Mouse (Mus musculus) heart, postnatal 0 days (tissue): Measurements from ENCODE around the gene Tmem254c. TPM values are rescaled to one million over a fixed set of nuclear protein-coding genes. Genes with fewer than 3 reads are reported as not detected.
"Not testable (repeated sequence)": the region's sequence is repeated elsewhere in the genome, so short reads cannot be mapped to it uniquely, and the experiment has no call there.

Source experiments
- ATAC-seq: fragments of 200-750 bp; cut with Nextera tagmentation; 2 replicates; pipeline ENCODE4 v1.8.0; 2017; ENCODE audit warnings: low read depth, moderate number of reproducible peaks, moderate library complexity; ENCODE audit not compliant: insufficient read depth
- DNase-seq: peaks from one replicate; pipeline ENCODE4 v3.0.0-alpha.2; 2016; ENCODE audit warnings: low spot score
- H3K27ac ChIP-seq: fragments of 300-500 bp; sonication (generic); 2 replicates; pipeline ENCODE4 v1.5.1; 2014; ENCODE audit warnings: low read depth, mild to moderate bottlenecking
- H3K27me3 ChIP-seq: fragments of 300-500 bp; sonication (generic); 2 replicates; pipeline ENCODE4 v1.6.1; 2014; ENCODE audit warnings: low read length, mixed read lengths; ENCODE audit not compliant: control insufficient read depth, insufficient read depth
- H3K36me3 ChIP-seq: fragments of 300-500 bp; sonication (generic); replicated peaks from 2 replicates; pipeline ENCODE4 v1.6.1; 2014; ENCODE audit warnings: low read length, mixed read lengths; ENCODE audit not compliant: control insufficient read depth, insufficient read depth
- H3K4me1 ChIP-seq: fragments of 300-500 bp; sonication (generic); 2 replicates; pipeline ENCODE4 v1.6.1; 2014; ENCODE audit warnings: antibody characterized with exemption; ENCODE audit not compliant: control insufficient read depth, insufficient read depth
- H3K4me2 ChIP-seq: fragments of 300-500 bp; sonication (generic); 2 replicates; pipeline ENCODE4 v1.6.1; 2014; ENCODE audit warnings: low read depth, mild to moderate bottlenecking, low read length, moderate library complexity
- H3K4me3 ChIP-seq: fragments of 300-500 bp; sonication (generic); 2 replicates; pipeline ENCODE4 v1.5.1; 2014; ENCODE audit warnings: low read depth, low read length
- H3K9ac ChIP-seq: fragments of 300-500 bp; sonication (generic); replicated peaks from 2 replicates; pipeline ENCODE4 v1.6.1; 2014; ENCODE audit warnings: low read depth, low read length, mixed read lengths
- H3K9me3 ChIP-seq: fragments of 300-500 bp; sonication (generic); replicated peaks from 2 replicates; pipeline ENCODE4 v1.6.1; 2016; ENCODE audit warnings: low read length; ENCODE audit not compliant: control insufficient read depth
- WGBS: fragments of 180-500 bp; shearing (Covaris S2); extraction: QIAGEN DNeasy Blood & Tissue Kit; methylation state at CpG from one replicate; pipeline ENCODE4 v1.1.7; 2014; 5-methylcytosine and 5-hydroxymethylcytosine counted together
- polyA plus RNA-seq: library from polyadenylated mRNA; unstranded; fragments of >200 nt; fragmentation: Nextera tagmentation; extraction: Ambion mirVana; gene quantifications from 2 replicates; pipeline ENCODE4 v1.2.1, GENCODE M21; 2015
- total RNA-seq: library from RNA; depleted of rRNA; stranded (reverse); fragments of >200 nt; gene quantifications from 2 replicates; pipeline ENCODE4 v1.2.3, GENCODE M21; 2014; ENCODE audit warnings: low replicate concordance

The Tmem254c gene
- total and polyA plus RNA-seq, 2 experiments from 2014 or later = 9.0 to 17.5 TPM

- not testable (repeated sequence) for ATAC-seq, H3K4me3 ChIP-seq, H3K4me2 ChIP-seq, DNase-seq, H3K36me3 ChIP-seq, H3K4me1 ChIP-seq, H3K9me3 ChIP-seq, H3K27me3 ChIP-seq, H3K9ac ChIP-seq, H3K27ac ChIP-seq
- no CpG with 5 or more reads among the region's 9 CpGs for WGBS
Observed at GRCm38 (mm10) chr14:26048767-26049166, 18.4 kb downstream of the Tmem254c start.

DNA sequence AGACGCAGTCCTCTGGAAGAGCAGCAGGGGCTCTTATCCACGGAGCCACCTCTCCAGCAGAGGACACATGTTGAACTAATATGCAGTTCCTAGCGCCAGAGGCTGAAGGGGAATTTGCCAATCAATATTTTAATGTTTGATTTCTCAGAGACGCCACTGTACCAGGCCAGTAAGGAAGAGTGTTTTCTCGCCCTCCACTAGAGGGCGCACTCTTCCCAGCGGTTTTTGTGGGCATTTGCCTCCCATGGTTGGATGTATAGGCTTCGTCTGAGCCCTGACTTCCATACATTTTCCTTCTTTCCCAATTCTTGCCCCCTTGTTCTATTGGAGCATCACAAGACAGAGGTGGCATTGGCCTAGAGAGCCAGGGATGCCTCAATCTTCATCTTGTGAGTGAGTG lies 20.1 kb downstream of the Tmem254c start:
- H3K27ac ChIP-seq, H3K4me1 ChIP-seq, H3K36me3 ChIP-seq, ATAC-seq, DNase-seq, H3K4me3 ChIP-seq, H3K27me3 ChIP-seq, H3K9ac ChIP-seq, H3K4me2 ChIP-seq, H3K9me3 ChIP-seq: not testable (repeated sequence)
- WGBS = no CpG with 5 or more reads among the region's 8 CpGs

DNA sequence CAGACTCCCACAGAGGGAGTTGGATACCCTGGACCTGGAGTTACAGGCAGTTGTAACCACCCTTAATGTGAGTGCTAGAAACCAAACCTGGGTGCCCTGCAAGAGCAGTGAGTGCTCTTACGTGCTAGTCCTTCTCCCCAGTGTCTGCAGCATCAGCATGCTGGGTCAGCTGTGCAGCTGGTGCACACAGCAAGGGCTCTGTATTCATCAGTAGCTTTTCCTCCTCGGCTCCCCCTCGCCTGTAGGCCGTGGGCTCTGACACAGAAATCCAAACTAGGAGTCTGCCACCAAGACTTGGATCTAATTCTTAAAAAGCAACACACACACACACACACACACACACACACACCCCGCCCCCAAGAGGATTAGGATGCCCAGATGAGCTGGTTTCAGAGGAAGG lies 22.1 kb downstream of the Tmem254c start:
- DNase-seq, H3K4me2 ChIP-seq, H3K36me3 ChIP-seq, H3K27ac ChIP-seq, H3K4me3 ChIP-seq, H3K4me1 ChIP-seq, H3K27me3 ChIP-seq, H3K9ac ChIP-seq, H3K9me3 ChIP-seq, ATAC-seq: not testable (repeated sequence)
- no CpG with 5 or more reads among the region's 5 CpGs for WGBS

DNA sequence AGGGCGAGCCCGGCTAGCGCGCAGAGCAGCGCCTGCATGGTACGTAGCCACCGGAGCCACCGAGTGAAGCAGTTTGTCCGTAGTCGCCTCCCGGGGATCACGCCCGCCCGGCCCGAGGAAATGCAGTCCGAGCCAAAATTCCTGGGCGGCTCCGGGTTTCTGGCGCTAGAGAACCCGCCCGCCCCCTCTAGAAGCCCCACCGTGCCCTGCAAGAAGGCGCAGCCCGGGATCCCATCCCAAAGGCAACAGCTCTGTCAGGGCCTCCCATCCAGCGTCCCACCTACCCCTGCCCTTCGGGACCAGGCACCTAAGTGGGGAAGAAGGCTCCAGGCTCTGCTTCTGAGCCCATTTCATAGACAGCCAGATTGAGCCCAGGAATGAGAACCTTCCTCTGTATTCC lies 24.5 kb downstream of the Tmem254c start, which contains the start of gene Gm9780:
Gene Gm9780 (minus strand): TSS at position 101 of the 400 bp plus-strand sequence.
- H3K9me3 ChIP-seq, H3K36me3 ChIP-seq, H3K4me3 ChIP-seq, H3K27me3 ChIP-seq, DNase-seq, H3K4me2 ChIP-seq, ATAC-seq, H3K4me1 ChIP-seq, H3K27ac ChIP-seq, H3K9ac ChIP-seq: not testable (repeated sequence)
- no CpG with 5 or more reads among the region's 26 CpGs for WGBS

DNA sequence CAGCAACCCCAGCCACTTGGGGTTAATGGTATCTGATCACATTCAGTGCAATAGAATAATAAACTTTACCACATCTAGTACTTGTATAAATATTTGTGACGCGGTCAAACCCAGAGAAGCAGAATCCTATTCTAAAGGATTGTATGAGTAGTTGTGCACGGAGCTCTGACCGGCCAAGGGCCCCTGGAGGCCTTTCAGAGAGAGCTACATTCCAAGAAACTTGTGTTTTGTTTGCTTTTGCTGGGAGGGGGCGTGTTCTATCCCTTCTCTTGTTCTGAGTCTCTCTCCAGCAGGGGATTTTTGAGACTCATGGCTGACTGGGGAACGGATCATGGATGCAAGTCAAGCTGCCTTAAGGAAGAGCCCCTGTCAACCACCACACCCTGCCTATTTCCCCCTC lies 31.7 kb downstream of the Tmem254c start:
- not testable (repeated sequence) for H3K9me3 ChIP-seq, H3K4me1 ChIP-seq, H3K27ac ChIP-seq, H3K36me3 ChIP-seq, ATAC-seq, H3K4me2 ChIP-seq, H3K4me3 ChIP-seq, H3K27me3 ChIP-seq, DNase-seq, H3K9ac ChIP-seq
- WGBS = no CpG with 5 or more reads among the region's 6 CpGs

DNA sequence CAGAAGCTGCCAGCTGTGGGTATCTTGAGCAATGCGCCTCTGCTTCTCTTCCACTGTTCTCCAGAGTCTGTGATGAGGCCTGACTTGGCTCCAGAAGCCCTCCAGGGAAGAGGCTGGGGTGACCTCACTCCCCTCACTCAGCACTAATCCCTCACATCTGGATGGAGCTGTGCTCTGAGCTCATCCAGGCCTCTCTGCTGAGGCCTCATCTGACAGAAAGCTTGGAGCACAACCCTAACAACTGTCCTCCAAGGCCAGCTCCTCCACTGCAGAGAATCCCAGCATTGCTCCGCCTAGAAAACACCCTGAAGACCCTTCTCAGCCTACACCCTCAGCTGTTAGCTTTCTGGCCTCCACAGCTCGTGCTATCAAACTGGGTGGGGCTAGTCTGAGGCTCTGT lies 32.8 kb downstream of the Tmem254c start:
- DNase-seq, H3K27me3 ChIP-seq, H3K9ac ChIP-seq, H3K4me2 ChIP-seq, H3K36me3 ChIP-seq, H3K4me1 ChIP-seq, H3K9me3 ChIP-seq, H3K27ac ChIP-seq, H3K4me3 ChIP-seq: not testable (repeated sequence)
- ATAC-seq = peak; percentile 47; the same call in 1 of the 2 replicates
- WGBS = no CpG with 5 or more reads among the region's 3 CpGs

DNA sequence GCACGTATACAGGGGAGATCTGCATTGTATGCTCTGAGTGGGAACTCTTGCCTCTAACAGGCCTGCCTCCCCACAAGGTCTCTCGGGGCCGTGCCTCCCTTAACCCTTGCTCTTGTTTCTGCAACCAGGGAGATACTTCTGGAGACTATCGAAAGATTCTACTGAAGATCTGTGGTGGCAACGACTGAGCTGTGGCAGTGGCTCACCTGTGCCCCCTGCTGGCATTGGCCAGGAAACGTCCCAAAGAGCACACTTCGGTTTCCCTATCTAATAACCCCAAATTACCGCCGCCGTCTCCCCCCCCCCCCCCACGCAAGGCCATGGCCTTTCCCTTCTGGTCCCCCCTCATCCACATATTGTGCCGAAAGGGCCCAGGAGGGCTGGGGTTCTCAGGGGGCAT lies 41.5 kb downstream of the Tmem254c start:
- not testable (repeated sequence) for H3K27me3 ChIP-seq, ATAC-seq, H3K9me3 ChIP-seq, DNase-seq, H3K4me2 ChIP-seq, H3K4me3 ChIP-seq, H3K27ac ChIP-seq, H3K9ac ChIP-seq, H3K4me1 ChIP-seq, H3K36me3 ChIP-seq
- no CpG with 5 or more reads among the region's 12 CpGs for WGBS

DNA sequence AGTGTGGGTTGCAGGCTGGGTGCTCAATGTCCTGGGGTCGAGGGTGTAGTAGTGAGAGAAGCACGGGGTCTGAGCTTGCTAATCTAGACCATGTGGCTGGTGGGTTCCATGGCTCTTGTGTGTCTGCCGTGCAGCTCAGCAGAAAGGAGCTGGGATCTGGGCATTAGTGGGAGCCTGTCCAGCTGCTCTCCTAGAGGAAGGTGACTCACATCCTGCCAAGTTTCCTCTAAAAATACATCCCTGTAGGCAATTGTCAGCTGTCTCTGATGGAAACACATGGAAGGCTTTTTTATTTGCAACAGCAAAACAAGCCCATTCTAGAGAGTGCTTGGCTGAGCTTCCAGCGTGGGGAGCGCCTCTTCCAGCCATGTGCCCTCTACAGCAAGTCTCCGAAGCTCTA lies 44.3 kb downstream of the Tmem254c start:
- not testable (repeated sequence) for DNase-seq, H3K36me3 ChIP-seq, H3K4me3 ChIP-seq, H3K27ac ChIP-seq, H3K4me1 ChIP-seq, H3K9me3 ChIP-seq, H3K4me2 ChIP-seq, H3K9ac ChIP-seq, H3K27me3 ChIP-seq
- no CpG with 5 or more reads among the region's 6 CpGs for WGBS
- peak; percentile 47 for ATAC-seq

DNA sequence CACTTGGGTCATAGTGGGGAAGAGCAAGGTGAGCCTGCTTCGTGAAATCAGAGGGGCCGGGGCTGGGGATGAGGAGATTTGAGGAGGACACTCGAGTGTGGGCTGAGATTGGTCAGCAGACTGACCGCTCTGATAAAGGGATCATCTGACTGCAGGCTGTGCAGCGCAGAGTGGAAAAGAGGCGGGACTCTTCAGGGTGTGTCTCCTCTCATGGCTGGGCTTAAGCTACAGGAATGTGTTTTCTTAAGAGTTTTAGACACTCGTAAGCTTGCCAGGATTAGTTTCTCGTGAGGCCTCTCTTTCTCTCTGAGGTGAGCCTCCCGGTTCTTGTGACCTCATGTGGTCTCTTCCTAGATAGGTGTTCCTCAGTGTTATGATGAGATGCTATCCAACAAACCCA lies 45.6 kb downstream of the Tmem254c start:
- not testable (repeated sequence) for ATAC-seq, H3K4me3 ChIP-seq
- WGBS = no CpG with 5 or more reads among the region's 9 CpGs

More for the DNA sequence above, 45.6 kb downstream of the Tmem254c start:
- not testable (repeated sequence) for H3K4me1 ChIP-seq, H3K27me3 ChIP-seq, H3K9ac ChIP-seq, H3K27ac ChIP-seq, H3K36me3 ChIP-seq, H3K9me3 ChIP-seq, DNase-seq, H3K4me2 ChIP-seq
